Mouse (Mus musculus) layer of hippocampus, adult 8-10 months (tissue): ENCODE measurements around the gene Stom. TPM values are rescaled to one million over a fixed set of nuclear protein-coding genes. Genes with fewer than 3 reads are reported as not detected.
A peak's percentile ranks its signal among the peaks of the same experiment; 100 is the strongest.

Experiments
- DNase-seq, 2 experiments: peaks; one replicate each; pipeline ENCODE4 v3.0.0; 2022; ENCODE audit warnings: low spot score in 2 of 2
- total RNA-seq, 4 experiments: library from RNA; stranded (reverse); gene quantifications; 2 replicates each; pipeline ENCODE4 v1.2.4; 2022

The Stom gene
- total RNA-seq, 4 experiments from 2014 or later = 9.5 to 13.6 (median 11.3) TPM

GRCm38 (mm10) chr2:35273536-35273935 is 63.2 kb downstream of the Stom start:
- DNase-seq = peak; percentile 48 to 59

- no peak for DNase-seq
Measured at GRCm38 (mm10) chr2:35272881-35273280, 63.9 kb downstream of the Stom start.

DNA sequence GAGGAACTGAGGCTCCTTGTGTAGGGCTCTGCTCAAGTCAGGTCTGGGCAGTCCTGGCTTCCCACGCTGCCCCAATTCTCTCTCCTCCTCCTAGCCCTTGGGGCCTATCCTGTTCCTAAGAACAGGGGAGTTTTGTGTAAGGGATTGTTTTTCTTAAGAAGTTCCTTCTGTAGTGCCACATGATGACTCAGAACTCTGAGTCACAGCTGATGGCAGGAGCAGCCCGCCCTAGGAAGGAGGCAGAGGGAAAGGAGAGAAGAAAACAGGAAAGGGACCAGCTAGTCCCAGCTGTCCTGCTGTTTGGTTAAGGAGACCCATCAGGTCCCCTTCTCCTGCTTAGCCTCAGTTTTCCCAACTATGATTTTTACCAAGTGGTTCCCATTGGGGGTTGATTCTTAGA is 65.0 kb downstream of the Stom start:
- no peak for DNase-seq

DNA sequence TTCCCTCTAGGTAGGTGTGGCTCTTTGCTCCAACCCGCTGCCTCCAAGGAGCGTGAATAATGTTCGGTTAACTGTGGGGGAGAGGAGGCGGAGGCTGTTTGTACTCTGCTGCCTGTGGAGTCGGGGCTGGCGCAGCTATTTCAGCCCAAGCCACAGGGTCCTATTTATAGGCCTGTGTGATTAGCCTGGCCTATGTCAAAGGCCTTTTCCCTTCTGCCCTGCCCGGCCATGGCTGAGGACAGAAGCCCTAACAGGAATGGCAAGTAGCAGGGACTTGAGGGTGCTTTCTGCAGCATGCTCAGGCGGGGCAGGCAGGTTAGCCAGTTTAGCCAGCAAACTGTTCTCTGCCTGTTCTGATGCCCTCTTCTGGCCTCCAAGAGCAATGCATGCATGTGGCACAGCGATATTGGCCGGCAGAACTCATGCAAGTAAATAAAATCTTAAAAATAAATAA is 66.2 kb downstream of the Stom start:
- no peak for DNase-seq

DNA sequence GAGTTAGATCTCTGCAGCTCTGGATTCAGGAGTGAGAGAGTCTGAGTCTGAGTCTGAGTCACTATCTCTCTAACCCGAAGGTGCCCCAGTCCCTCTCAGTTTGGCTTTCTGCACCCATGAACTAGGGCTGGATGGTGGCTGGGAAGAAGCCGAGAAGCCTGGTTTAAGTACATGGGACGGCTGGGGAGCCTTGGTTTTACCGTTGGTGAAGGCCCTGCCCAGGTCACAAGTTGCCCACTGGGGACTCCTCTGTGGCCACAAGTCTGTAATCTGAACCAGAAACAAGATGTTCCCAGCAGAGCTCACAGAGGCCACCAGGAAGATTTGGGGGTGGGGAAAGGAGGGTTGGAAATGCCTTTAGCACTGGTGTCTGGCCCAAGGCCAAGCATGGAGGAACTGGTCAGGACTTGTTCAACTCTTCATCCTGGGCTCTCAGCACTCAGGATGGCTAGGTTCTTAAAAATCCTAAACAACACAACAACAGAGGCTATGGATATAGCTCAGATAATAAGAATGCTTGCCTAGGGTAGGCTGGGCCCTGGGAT is 67.0 kb downstream of the Stom start:
- no peak for DNase-seq

DNA sequence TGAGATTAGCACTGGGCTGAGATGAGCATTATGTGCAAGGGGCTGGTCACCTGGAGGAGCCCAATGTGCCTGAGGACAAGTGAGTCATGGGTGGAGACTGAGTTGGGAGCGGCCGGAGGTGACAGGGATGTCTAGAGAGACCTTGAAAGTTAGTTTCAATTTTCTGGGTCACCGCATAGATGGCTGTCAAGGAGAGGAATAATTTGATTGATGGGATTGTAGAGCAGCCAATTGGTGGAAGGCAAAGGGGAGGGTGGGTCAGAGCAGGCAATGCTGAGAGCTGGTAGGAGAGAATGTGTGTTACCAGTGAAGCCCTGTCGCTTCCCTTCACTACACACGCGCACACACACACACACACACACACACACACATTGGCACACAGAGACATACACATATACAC is 67.6 kb downstream of the Stom start:
- DNase-seq = no peak

DNA sequence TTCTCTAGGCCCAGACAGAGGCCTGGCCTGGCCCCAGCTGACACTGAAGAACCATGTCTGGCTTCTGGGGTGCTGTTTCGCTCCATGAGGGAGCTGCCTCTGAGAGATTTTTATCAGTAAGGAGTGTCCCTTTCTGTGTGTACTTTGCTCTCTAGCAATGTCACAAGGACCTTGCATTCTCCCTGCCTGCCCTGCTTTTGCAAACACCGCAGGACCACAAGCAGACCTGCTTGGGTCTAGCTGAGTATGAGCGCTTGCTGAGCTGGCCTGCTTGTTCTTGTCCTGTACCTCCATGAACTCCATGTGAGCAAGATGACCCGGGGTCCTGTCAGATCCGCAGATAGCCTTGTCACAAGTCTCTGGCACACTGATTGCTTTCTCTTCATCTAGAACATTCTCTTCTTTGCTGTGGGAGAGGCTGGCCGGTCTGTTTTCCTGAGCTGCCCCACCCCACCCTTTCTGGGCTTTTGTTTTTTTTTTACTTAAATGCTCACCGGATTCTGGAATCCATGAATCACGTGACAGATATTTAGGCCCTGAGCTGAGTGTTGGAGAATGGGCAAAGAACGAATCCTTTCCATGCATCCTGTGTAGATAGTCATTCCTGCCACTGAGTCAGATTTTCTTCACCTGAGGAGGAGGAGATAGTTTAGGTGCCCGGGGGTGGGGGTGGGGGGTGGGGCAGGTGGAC is 68.8 kb downstream of the Stom start:
- DNase-seq = no peak

DNA sequence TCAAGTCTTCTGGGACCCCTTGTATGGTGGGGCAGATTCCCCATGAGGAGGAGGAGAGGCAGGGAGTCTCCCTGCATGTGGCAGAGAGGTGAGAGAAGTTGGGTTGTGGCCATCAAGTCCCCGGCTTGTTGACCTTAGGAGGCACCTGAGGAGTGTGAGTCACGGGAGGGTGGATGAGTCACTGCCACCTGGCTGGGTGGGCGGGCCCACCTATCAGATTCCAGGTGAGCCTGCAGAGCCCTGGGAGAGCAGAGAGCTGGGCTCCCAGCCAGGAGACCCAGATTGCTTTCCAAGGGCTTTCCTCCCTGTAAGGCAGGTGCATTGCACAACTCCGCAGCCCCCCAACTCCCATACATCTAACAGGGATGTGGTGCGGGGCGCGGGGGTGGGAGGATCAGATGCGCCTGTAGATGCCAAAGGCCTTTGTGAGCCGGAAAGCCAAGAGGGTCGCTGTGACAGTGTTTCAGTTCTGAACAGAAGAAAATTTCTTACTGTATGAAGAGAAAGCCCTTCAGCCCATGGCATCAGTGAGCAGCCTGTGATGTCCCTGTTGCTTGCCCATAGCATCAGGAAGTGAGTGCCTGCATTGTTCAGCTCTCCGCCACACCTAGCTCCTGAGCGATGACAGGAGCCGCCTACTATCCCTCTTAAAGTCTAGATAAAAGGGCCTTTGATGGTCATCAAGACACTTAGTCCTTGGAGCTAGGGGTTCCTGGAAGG is 69.5 kb downstream of the Stom start:
- no peak for DNase-seq

- DNase-seq = no peak
Measured at GRCm38 (mm10) chr2:35266251-35266905, 70.4 kb downstream of the Stom start.

DNA sequence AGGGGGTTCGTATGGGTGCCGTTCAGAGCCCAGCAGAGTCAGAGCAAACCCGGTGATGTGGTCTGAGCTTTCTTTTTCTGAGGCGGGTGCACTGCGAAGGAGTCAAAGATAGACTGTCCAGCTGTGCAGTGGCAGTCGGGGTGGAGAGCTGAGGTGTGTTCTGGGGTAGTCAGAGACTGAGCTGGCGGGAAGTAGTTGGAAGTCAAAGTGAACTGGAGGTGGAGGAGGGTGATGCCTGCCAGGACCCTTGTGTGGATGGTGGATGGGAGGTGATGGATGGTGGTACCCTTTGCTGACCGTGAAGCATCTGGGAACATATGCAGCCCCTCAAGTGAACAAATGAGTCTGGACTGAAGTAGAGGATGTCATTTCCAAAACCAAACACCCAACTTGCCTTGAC is 71.0 kb downstream of the Stom start:
- DNase-seq = no peak

DNA sequence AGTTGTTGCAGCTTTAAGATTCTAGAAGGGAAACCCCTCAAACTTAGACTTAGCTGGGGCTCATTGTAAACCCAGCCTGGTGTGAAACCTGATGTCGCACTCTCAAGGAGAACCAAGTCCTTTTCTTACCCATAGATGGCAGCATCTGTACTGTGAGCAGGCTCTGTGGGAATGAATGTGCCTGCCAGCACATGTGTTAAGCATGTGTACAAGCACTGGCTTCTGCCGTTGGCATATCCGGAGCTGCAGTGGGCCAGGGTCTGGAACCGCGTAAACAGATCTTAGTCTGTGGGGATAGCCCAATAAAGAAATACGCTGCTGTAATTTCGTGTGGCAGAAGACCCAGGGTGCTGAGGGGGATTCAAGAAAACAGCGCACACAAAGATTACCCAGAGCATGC is 71.5 kb downstream of the Stom start:
- DNase-seq = no peak

GRCm38 (mm10) chr2:35264095-35264494 is 72.7 kb downstream of the Stom start:
- DNase-seq = no peak

Other genes starting within 250 kb of the Stom start
- under 1 TPM in 3 of 4 experiments, not detected in 1; 0.33 to 0.64 (median 0.58) TPM for gene AI182371, start 235.4 kb downstream of the Stom start, total RNA-seq
- 10 to 100 TPM; 12.5 to 15.6 (median 14.0) TPM for gene Cntrl, start 227.5 kb downstream of the Stom start, total RNA-seq
- gene Rab14, start 135.9 kb downstream of the Stom start, total RNA-seq = 100 to 1,000 TPM; 215 to 240 (median 217) TPM
- 10 to 100 TPM; 41.3 to 77.4 (median 60.0) TPM for gene Gsn, start 80.6 kb downstream of the Stom start, total RNA-seq
- not detected for gene 4930568D16Rik, start 30.8 kb upstream of the Stom start, total RNA-seq
- not detected for gene 4930402F06Rik, start 60.2 kb upstream of the Stom start, total RNA-seq
- gene Ggta1, start 126.3 kb upstream of the Stom start, total RNA-seq = 10 to 100 TPM in 2 of 4 experiments, 1 to 10 TPM in 2; 2.6 to 16.0 (median 6.7) TPM
- gene Dab2ip, start 221.3 kb upstream of the Stom start, total RNA-seq = 10 to 100 TPM; 87.5 to 90.5 (median 89.7) TPM